Mouse (Mus musculus): ENCODE results near the gene Leprot.

- no peak for TF ChIP-seq CTCF (IDR thresholded peaks at IDR 0.05; ENCODE audit: low read depth)
- TF ChIP-seq EP300 (IDR thresholded peaks at IDR 0.05; ENCODE audit: low read depth), result no peak
These were observed 6.9 kb upstream of the Leprot start for GRCm38 (mm10) chr4:101640631-101641030.

Measured in liver, postnatal 0 days (tissue).